Mouse (Mus musculus) embryonic stem cell, embryonic (primary cell): Measurements from ENCODE around the gene Jarid2.

ENCODE experiments used
- CTCF ChIA-PET, 4 experiments: fragments of 300-600 bp in 2 of 4; fragments of 350-600 bp in 2 of 4; sonication (Branson Sonifier 250); formaldehyde crosslinking; loops; one replicate each; lab custom pipeline; 2022; ENCODE audit warnings: inconsistent platforms in 2 of 4; lab: Charles Lee
- POLR2A ChIA-PET, 4 experiments: fragments of 300-600 bp in 2 of 4; fragments of 350-600 bp in 2 of 4; sonication (Branson Sonifier 250); formaldehyde crosslinking; loops; one replicate each; lab custom pipeline; 2022; ENCODE audit warnings: antibody characterized with exemption in 4 of 4, inconsistent platforms in 1 of 4; lab: Charles Lee

The Jarid2 gene

GRCm38 (mm10) chr13:44729424-44729971, at the start of gene Jarid2:
Gene Jarid2, plus strand, starts transcription at chr13:44729474.
- ChIA-PET CTCF (no interaction called here), POLR2A (interaction anchor here in 3 of 4 experiments (0.7 to 6.5 kb wide), 15 partner anchors 9 to 52 kb away, joined by 3 to 148 read pairs (median 7); no protein-coding TSS in a partner anchor)

- ChIA-PET CTCF (interaction anchor here in 2 of 4 experiments (0.5 to 0.6 kb wide), 2 partner anchors 424 to 1221 kb away, joined by 3 to 4 read pairs; no protein-coding TSS in a partner anchor), POLR2A (interaction anchor here in 2 of 4 experiments (1.3 to 3.4 kb wide), 5 partner anchors 24 to 52 kb away, joined by 3 to 15 read pairs (median 6); no protein-coding TSS in a partner anchor)
Measured at GRCm38 (mm10) chr13:44681051-44681450, 48.2 kb upstream of the Jarid2 start.

- CTCF ChIA-PET, result interaction anchor here in 1 of 4 experiments (0.5 kb wide), 1 partner anchor 369 kb away, joined by 3 read pairs; no protein-coding TSS in a partner anchor
- POLR2A ChIA-PET, result interaction anchor here (0.6 to 2.4 kb wide), 25 partner anchors 8 to 1937 kb away, joined by 3 to 9 read pairs (median 3); no protein-coding TSS in a partner anchor
Measured at GRCm38 (mm10) chr13:44688140-44688539, 41.1 kb upstream of the Jarid2 start.

DNA sequence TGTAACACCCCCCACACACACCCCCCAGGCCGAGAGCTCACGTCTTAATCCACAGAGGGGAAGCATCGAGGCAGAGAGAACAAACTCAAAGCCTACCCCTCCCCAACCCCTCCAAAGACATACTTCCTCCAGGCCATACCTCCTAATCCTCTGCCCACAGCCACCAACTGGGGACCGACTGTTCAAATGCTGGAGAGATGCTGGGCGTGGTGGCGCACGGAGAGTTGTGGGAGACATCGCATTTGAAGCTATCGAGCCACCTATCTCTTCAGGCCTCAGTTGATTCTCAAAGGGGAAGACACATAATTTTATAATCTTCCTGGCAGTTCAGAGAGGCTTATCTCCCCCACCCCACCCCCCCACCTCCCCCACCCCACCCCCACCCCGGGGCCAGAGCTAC, 31.6 kb upstream of the Jarid2 start:
- CTCF ChIA-PET, result no interaction called here
- POLR2A ChIA-PET, result interaction anchor here (0.6 to 3.2 kb wide), 20 partner anchors 8 to 223 kb away, joined by 3 to 24 read pairs (median 4); no protein-coding TSS in a partner anchor

- ChIA-PET POLR2A (interaction anchor here (0.5 to 11.3 kb wide), 26 partner anchors 8 to 295 kb away, joined by 3 to 241 read pairs (median 4); partner anchors contain the start of gene Jarid2 (in 1 of the 4)), CTCF (no interaction called here)
Measured at GRCm38 (mm10) chr13:44704036-44704801, 25.1 kb upstream of the Jarid2 start.

GRCm38 (mm10) chr13:44705031-44705742, 24.1 kb upstream of the Jarid2 start:
- CTCF ChIA-PET, result interaction anchor here in 1 of 4 experiments (0.6 kb wide), 1 partner anchor 71 kb away, joined by 3 read pairs; no protein-coding TSS in a partner anchor
- POLR2A ChIA-PET, result interaction anchor here (0.6 to 11.3 kb wide), 57 partner anchors 8 to 1122 kb away, joined by 3 to 241 read pairs (median 5); partner anchors contain the start of gene Jarid2 (in 2 of the 4)

DNA sequence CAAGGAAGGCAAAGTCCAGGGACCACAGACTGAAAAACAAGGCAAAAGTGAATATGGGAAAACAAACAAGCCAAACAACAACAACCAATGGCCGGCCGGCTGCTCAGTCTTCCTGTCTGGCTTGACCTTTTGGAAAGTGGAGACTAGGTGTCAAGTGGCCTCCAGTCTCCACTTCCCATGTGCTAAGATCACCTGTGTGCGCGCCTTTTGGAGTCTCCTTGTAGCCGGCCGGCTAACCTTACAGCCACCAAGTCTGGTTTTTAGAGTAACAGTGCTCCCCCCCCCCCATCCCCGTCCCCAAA, 23.6 kb upstream of the Jarid2 start:
- POLR2A ChIA-PET, result interaction anchor here (0.6 to 11.3 kb wide), 66 partner anchors 8 to 1122 kb away, joined by 3 to 241 read pairs (median 4); partner anchors contain the start of gene Jarid2 (in 2 of the 4)

GRCm38 (mm10) chr13:44706206-44706915, 22.9 kb upstream of the Jarid2 start:
- ChIA-PET CTCF (interaction anchor here in 2 of 4 experiments (0.6 to 0.7 kb wide), 2 partner anchors 264 to 800 kb away, joined by 3 to 22 read pairs; no protein-coding TSS in a partner anchor), POLR2A (interaction anchor here (0.5 to 11.3 kb wide), 61 partner anchors 9 to 620 kb away, joined by 3 to 241 read pairs (median 5); partner anchors contain the start of gene Jarid2 (in 2 of the 4))

More for the DNA sequence above, 23.6 kb upstream of the Jarid2 start:
- CTCF ChIA-PET, result interaction anchor here in 2 of 4 experiments (0.6 to 0.7 kb wide), 2 partner anchors 71 to 263 kb away, joined by 3 to 22 read pairs; no protein-coding TSS in a partner anchor

DNA sequence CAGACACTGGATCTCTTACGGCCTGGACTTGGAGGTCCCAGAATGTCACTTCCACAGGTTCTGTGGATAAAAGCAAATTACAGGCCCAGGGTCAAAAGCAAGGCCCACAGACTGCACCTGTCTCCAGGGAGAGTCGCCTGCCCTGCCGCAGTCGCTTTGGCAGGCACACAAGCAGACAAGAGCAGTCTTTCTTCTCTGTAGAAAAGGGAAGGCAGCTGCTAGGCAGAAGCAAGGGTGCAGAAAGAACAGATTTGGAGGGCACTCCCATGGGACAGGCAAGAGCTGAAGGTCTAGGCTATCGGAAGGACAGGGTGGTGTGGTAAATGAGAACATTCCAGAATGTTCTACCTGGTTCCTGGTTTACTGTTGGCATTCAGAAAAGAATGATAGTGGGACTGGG, 22.1 kb upstream of the Jarid2 start:
- CTCF ChIA-PET, result no interaction called here
- POLR2A ChIA-PET, result interaction anchor here (0.5 to 11.3 kb wide), 36 partner anchors 8 to 147 kb away, joined by 3 to 241 read pairs (median 6); partner anchors contain the start of gene Jarid2 (in 2 of the 4)

DNA sequence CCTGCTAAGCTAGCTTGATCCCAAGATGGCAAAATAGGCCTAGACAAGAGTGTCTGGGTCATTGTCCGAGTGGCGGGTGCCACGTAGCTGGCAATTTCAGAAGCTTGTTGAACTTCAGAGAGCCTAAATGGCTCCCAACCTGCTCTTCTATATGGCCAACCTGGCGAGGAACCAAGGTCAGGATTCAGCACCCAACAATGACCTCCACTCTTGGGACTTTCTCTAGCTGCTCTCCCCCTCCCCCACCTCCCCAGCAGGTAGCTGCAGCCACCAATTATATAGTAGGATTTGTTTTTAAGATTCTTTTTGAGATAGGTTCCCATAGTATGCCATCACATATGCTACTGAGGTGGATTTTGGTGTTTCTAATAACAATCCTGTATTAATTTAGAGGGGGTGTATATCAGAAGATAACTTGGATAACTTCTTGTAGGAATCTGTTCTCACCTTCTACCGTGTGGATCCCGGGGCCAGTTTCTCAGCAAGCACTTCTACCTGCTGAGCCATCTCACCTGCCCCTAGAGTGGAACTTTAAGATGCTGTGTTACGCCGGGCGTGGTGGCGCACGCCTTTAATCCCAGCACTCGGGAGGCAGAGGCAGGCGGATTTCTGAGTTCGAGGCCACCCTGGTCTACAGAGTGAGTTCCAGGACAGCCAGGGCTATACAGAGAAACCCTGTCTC, 20.8 kb upstream of the Jarid2 start:
- ChIA-PET CTCF (interaction anchor here in 3 of 4 experiments (0.6 to 0.7 kb wide), 3 partner anchors 24 to 1913 kb away, joined by 3 to 5 read pairs (median 3); no protein-coding TSS in a partner anchor), POLR2A (interaction anchor here (0.5 to 11.3 kb wide), 37 partner anchors 8 to 843 kb away, joined by 3 to 241 read pairs (median 6); partner anchors contain the start of gene Jarid2 (in 2 of the 4))

GRCm38 (mm10) chr13:44709747-44710480, 19.4 kb upstream of the Jarid2 start:
- POLR2A ChIA-PET, result interaction anchor here (0.5 to 11.3 kb wide), 43 partner anchors 8 to 1631 kb away, joined by 3 to 241 read pairs (median 4); partner anchors contain the start of gene Jarid2 (in 2 of the 4)
- CTCF ChIA-PET, result no interaction called here

- ChIA-PET CTCF (interaction anchor here in 2 of 4 experiments (0.6 kb wide), 2 partner anchors 9 to 60 kb away, joined by 3 to 4 read pairs; no protein-coding TSS in a partner anchor), POLR2A (interaction anchor here (0.5 to 11.3 kb wide), 30 partner anchors 8 to 235 kb away, joined by 3 to 241 read pairs (median 4); partner anchors contain the start of gene Jarid2 (in 2 of the 4))
Measured at GRCm38 (mm10) chr13:44711062-44711461, 18.2 kb upstream of the Jarid2 start.

DNA sequence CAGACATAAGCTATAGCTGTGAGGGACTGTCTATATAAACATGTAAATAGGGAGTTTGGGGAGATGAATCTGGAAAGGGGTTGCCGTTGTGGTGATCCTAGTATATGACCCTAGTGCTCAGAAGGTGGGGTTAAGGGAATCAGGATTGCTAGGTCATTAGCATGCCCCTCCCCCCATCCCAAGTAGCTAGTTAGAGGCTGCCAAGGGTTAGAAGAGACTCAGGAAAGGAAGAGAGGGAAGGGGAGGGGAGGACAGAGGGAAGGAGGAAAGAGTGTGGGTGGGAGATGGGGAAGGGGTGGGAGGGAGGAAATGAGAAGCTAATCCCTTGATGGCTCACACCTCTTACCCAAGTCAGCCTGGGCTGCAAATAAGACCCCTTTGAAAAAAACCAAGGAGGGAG, 17.4 kb upstream of the Jarid2 start:
- POLR2A ChIA-PET, result interaction anchor here in 3 of 4 experiments (0.5 to 11.3 kb wide), 28 partner anchors 7 to 1704 kb away, joined by 3 to 241 read pairs (median 5); partner anchors contain the start of gene Jarid2 (in 2 of the 3)
- CTCF ChIA-PET, result interaction anchor here in 2 of 4 experiments (0.8 kb wide), 2 partner anchors 22 kb away, joined by 3 read pairs; no protein-coding TSS in a partner anchor

DNA sequence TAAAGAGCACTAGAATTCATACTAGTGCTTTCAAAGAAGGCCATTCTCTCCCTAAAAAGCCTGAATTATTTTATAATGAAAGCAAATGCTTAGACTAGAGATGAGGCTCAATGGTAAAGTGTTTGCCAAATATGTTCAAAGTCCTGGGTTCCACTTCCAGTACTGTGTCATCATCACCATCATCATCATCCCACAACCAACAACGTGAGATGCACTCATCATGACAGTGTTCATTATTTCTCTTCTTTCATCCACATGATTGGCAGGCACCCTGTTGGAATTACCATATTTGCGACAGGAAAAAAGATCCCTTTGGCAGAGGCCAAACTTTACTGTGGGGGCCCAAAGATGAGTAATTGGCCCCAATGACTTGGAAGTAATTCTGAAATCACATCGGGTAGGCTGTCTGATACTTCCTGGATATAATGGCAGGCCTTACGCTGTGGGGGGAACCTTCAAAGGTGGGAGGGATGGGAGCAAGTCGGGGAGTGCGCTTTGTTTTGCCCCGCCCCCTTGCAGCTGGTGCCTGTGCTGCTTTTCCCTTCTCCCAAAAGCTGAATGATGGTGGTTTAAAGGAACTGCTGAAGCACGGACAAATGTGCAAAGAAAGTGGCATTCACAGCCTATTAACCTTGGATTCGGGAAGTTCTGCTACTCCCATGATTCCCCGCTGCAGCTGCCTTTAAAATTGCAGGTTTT, 13.9 kb upstream of the Jarid2 start:
- ChIA-PET CTCF (interaction anchor here in 1 of 4 experiments (0.7 kb wide), 1 partner anchor 227 kb away, joined by 3 read pairs; no protein-coding TSS in a partner anchor), POLR2A (interaction anchor here in 3 of 4 experiments (0.5 to 8.6 kb wide), 27 partner anchors 8 to 544 kb away, joined by 3 to 241 read pairs (median 4); partner anchors contain the start of gene Jarid2 (in 2 of the 3))

GRCm38 (mm10) chr13:44717838-44718237, 11.4 kb upstream of the Jarid2 start:
- ChIA-PET POLR2A (interaction anchor here (0.7 to 8.6 kb wide), 24 partner anchors 8 to 703 kb away, joined by 3 to 241 read pairs (median 4); partner anchors contain the start of gene Jarid2 (in 3 of the 4)), CTCF (interaction anchor here in 1 of 4 experiments (1.5 kb wide), 1 partner anchor 16 kb away, joined by 3 read pairs; no protein-coding TSS in a partner anchor)
